Mouse (Mus musculus): Measurements from ENCODE around the gene Noc4l. TPM values are rescaled to one million over a fixed set of nuclear protein-coding genes. Genes with fewer than 3 reads are reported as not detected.
A peak's percentile ranks its signal among the peaks of the same experiment; 100 is the strongest.

Gene Noc4l
- 32.7 and 34.3 TPM in 2 replicates for polyA plus RNA-seq (2015; fragmentation: Nextera tagmentation; extraction: Ambion mirVana)

GRCm38 (mm10) chr5:110652719-110653648 lies at the start of gene Noc4l, which contains the start of gene Ddx51:
Gene Noc4l (minus strand): TSS chr5:110653417.
Gene Ddx51 (plus strand): TSS chr5:110653451.
- no peaks in the 10 kb centered on the region for H3K27me3 ChIP-seq (ENCODE audit: control insufficient read depth, insufficient read depth, low read depth, low read length)
- peaks cover 36% of the 10 kb centered on the region for H3K36me3 ChIP-seq (ENCODE audit: control insufficient read depth, insufficient read depth)
- H3K9me3 ChIP-seq (replicated peaks; ENCODE audit: control insufficient read depth, low read length): no peaks in the 10 kb centered on the region
- H3K4me2 ChIP-seq (ENCODE audit: low read depth, low read length): peak within 1 kb of the TSS; percentile 90
- peak; percentile 90 for ATAC-seq (ENCODE audit: low read depth)
- WGBS (ENCODE audit: insufficient replicate concordance): under 1% methylated on average over 91 of the region's 91 CpGs
- peak within 1 kb of the TSS; percentile 77 for H3K9ac ChIP-seq (ENCODE audit: low read depth, low read length)
- H3K4me1 ChIP-seq (ENCODE audit: control insufficient read depth, low read depth, low read length): peaks cover 19% of the 10 kb centered on the region
- peak within 1 kb of the TSS; percentile 77 for H3K4me3 ChIP-seq (ENCODE audit: low read depth, low read length)
- peak within 1 kb of the TSS; percentile 46; the same call in 1 of the 2 replicates for H3K27ac ChIP-seq (ENCODE audit: low read length)

DNA sequence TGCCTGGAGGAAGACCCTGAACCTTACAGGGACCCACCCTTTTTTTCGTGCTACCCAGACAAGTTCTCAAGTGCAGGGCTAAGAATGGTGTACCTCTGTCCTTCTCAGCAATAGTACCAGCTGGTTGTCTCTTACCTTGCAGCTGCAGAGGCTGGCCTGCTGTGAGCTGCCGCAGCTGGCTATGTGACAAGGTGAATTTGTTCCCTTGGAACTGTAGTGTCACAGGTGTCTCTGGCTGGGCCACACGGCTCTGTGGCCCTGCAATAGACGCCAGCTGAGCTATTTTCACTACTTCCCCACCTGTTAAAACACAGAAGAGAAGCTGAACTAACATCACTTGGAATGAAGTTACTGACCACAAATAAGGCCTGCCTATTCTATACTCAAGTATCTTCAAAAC lies 45.4 kb upstream of the Noc4l start:
- no peaks in the 10 kb centered on the region for H3K9me3 ChIP-seq (replicated peaks; ENCODE audit: control insufficient read depth, low read length)
- H3K4me3 ChIP-seq (ENCODE audit: low read depth, low read length): no peak overlapping the region
- no peak overlapping the region for H3K4me2 ChIP-seq (ENCODE audit: low read depth, low read length)
- H3K27me3 ChIP-seq (ENCODE audit: control insufficient read depth, insufficient read depth, low read depth, low read length): no peaks in the 10 kb centered on the region
- H3K36me3 ChIP-seq (ENCODE audit: control insufficient read depth, insufficient read depth): peaks cover 76% of the 10 kb centered on the region
- H3K27ac ChIP-seq (ENCODE audit: low read length): no peak overlapping the region
- ATAC-seq (ENCODE audit: low read depth): no peak
- WGBS (ENCODE audit: insufficient replicate concordance): 83% methylated on average over 4 of the region's 4 CpGs
- H3K9ac ChIP-seq (ENCODE audit: low read depth, low read length): no peak overlapping the region
- H3K4me1 ChIP-seq (ENCODE audit: control insufficient read depth, low read depth, low read length): no peaks in the 10 kb centered on the region

DNA sequence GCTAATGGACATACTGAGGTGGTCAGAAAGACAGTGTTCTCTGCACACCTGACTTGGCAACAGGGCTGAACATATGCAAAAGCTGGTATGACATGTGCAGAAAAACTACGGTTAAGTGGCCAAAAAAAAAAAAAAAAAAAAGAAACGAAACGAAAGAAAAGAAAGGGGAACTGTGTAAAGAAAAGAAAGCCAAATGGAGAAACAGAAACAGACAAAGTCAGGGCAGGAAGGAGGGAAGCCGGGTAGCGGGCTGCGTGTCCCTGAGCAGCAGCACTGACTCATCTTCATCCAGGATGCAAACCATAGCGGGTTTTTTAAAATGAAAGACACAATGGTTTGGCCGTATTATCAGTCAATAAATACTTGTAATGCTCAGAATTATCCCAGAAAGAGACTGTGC lies 28.8 kb upstream of the Noc4l start:
- no peak overlapping the region for H3K9ac ChIP-seq (ENCODE audit: low read depth, low read length)
- no peaks in the 10 kb centered on the region for H3K9me3 ChIP-seq (replicated peaks; ENCODE audit: control insufficient read depth, low read length)
- H3K4me1 ChIP-seq (ENCODE audit: control insufficient read depth, low read depth, low read length): no peaks in the 10 kb centered on the region
- H3K4me2 ChIP-seq (ENCODE audit: low read depth, low read length): no peak overlapping the region
- H3K27me3 ChIP-seq (ENCODE audit: control insufficient read depth, insufficient read depth, low read depth, low read length): no peaks in the 10 kb centered on the region
- no peak overlapping the region for H3K4me3 ChIP-seq (ENCODE audit: low read depth, low read length)
- ATAC-seq (ENCODE audit: low read depth): no peak
- no peak overlapping the region for H3K27ac ChIP-seq (ENCODE audit: low read length)
- peaks cover 88% of the 10 kb centered on the region for H3K36me3 ChIP-seq (ENCODE audit: control insufficient read depth, insufficient read depth)
- 76% methylated on average over 8 of the region's 8 CpGs for WGBS (ENCODE audit: insufficient replicate concordance)

DNA sequence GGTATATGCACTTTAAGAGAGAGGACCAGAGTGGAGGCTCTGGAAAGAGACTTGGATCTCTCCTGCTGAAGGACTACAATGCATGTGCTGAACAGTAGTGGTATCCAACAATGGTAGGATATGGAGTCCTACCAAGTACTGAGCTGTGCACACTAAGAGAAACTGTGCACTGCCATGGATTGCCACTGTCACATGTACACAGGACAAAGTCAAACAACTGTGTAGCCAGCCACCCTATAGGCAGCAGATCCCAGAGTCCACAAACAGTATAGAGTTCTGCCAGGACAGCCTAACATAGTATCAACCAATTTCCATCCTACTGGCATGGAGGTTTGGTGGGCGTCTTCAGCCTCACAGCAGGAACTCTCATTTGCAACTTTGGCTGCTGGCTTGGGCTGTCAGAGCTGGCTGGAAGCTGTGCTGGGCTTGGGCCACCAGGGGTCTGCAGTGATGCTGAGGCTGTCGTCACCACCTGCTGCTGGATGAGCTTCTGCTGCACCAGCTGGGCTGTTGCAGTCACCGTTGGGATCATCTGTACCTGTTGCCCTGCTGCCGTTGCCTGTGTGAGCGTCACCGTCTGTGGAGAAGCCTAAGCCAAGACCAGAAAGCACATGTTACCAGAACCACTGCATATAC lies 12.4 kb upstream of the Noc4l start:
- ATAC-seq (ENCODE audit: low read depth): peak; percentile 63
- Histone ChIP-seq H3K27ac (ENCODE audit: low read length) (no peak overlapping the region), H3K36me3 (ENCODE audit: control insufficient read depth, insufficient read depth) (peaks cover 59% of the 10 kb centered on the region), H3K9ac (ENCODE audit: low read depth, low read length) (no peak overlapping the region), H3K4me1 (ENCODE audit: control insufficient read depth, low read depth, low read length) (no peaks in the 10 kb centered on the region; the same call in 1 of the 2 replicates), H3K27me3 (ENCODE audit: control insufficient read depth, insufficient read depth, low read depth, low read length) (no peaks in the 10 kb centered on the region), H3K4me2 (ENCODE audit: low read depth, low read length) (no peak overlapping the region), H3K9me3 (replicated peaks; ENCODE audit: control insufficient read depth, low read length) (no peaks in the 10 kb centered on the region), H3K4me3 (ENCODE audit: low read depth, low read length) (no peak overlapping the region)
- WGBS (ENCODE audit: insufficient replicate concordance): 79% methylated on average over 6 of the region's 6 CpGs

GRCm38 (mm10) chr5:110664750-110665269 lies 11.6 kb upstream of the Noc4l start:
- 77% methylated on average over 2 of the region's 2 CpGs for WGBS (ENCODE audit: insufficient replicate concordance)
- Histone ChIP-seq H3K4me1 (ENCODE audit: control insufficient read depth, low read depth, low read length) (no peaks in the 10 kb centered on the region; the same call in 1 of the 2 replicates), H3K27ac (ENCODE audit: low read length) (no peak overlapping the region), H3K36me3 (ENCODE audit: control insufficient read depth, insufficient read depth) (peaks cover 53% of the 10 kb centered on the region), H3K9ac (ENCODE audit: low read depth, low read length) (no peak overlapping the region), H3K4me2 (ENCODE audit: low read depth, low read length) (no peak overlapping the region), H3K4me3 (ENCODE audit: low read depth, low read length) (no peak overlapping the region), H3K9me3 (replicated peaks; ENCODE audit: control insufficient read depth, low read length) (no peaks in the 10 kb centered on the region), H3K27me3 (ENCODE audit: control insufficient read depth, insufficient read depth, low read depth, low read length) (no peaks in the 10 kb centered on the region)
- ATAC-seq (ENCODE audit: low read depth): peak; percentile 71

- H3K4me3 ChIP-seq (ENCODE audit: low read depth, low read length): no peak overlapping the region
- H3K9me3 ChIP-seq (replicated peaks; ENCODE audit: control insufficient read depth, low read length): no peaks in the 10 kb centered on the region
- H3K27me3 ChIP-seq (ENCODE audit: control insufficient read depth, insufficient read depth, low read depth, low read length): no peaks in the 10 kb centered on the region
- no peak overlapping the region for H3K27ac ChIP-seq (ENCODE audit: low read length)
- H3K9ac ChIP-seq (ENCODE audit: low read depth, low read length): no peak overlapping the region
- peaks cover 52% of the 10 kb centered on the region for H3K36me3 ChIP-seq (ENCODE audit: control insufficient read depth, insufficient read depth)
- ATAC-seq (ENCODE audit: low read depth): no peak
- 87% methylated on average over 2 of the region's 2 CpGs for WGBS (ENCODE audit: insufficient replicate concordance)
- H3K4me1 ChIP-seq (ENCODE audit: control insufficient read depth, low read depth, low read length): no peaks in the 10 kb centered on the region; the same call in 1 of the 2 replicates
- no peak overlapping the region for H3K4me2 ChIP-seq (ENCODE audit: low read depth, low read length)
These were observed 10.8 kb upstream of the Noc4l start for GRCm38 (mm10) chr5:110664041-110664440.

DNA sequence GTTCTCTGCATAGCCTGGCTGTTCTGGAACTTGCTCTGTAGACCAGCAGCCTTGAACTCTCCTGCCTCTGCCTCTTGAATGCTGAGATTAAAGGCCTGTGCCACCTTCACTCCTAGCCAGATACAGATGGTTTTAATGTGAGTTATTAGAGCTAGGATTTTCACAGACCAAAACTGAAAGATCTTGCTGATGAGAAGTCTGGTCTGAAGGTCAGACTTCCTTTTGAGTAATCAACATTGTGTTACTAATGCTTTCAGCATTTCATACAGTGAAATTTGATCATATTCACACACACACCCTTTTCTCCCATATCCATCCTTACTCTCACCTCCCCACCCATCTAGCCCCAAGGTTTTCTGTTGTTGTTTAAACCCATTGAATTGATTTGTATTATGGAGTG lies 6.5 kb upstream of the Noc4l start:
- no peak overlapping the region for H3K4me2 ChIP-seq (ENCODE audit: low read depth, low read length)
- peaks cover under 1% of the 10 kb centered on the region for H3K4me1 ChIP-seq (ENCODE audit: control insufficient read depth, low read depth, low read length)
- H3K27me3 ChIP-seq (ENCODE audit: control insufficient read depth, insufficient read depth, low read depth, low read length): no peaks in the 10 kb centered on the region
- H3K4me3 ChIP-seq (ENCODE audit: low read depth, low read length): no peak overlapping the region
- no peak overlapping the region for H3K9ac ChIP-seq (ENCODE audit: low read depth, low read length)
- no peak overlapping the region for H3K27ac ChIP-seq (ENCODE audit: low read length)
- H3K9me3 ChIP-seq (replicated peaks; ENCODE audit: control insufficient read depth, low read length): no peaks in the 10 kb centered on the region
- H3K36me3 ChIP-seq (ENCODE audit: control insufficient read depth, insufficient read depth): peaks cover 31% of the 10 kb centered on the region
- no peak for ATAC-seq (ENCODE audit: low read depth)

- Histone ChIP-seq H3K27me3 (ENCODE audit: control insufficient read depth, insufficient read depth, low read depth, low read length) (no peaks in the 10 kb centered on the region), H3K4me3 (ENCODE audit: low read depth, low read length) (peak overlapping the region; percentile 77), H3K36me3 (ENCODE audit: control insufficient read depth, insufficient read depth) (peaks cover 35% of the 10 kb centered on the region), H3K4me1 (ENCODE audit: control insufficient read depth, low read depth, low read length) (peaks cover 19% of the 10 kb centered on the region), H3K4me2 (ENCODE audit: low read depth, low read length) (peak overlapping the region; percentile 90), H3K9me3 (replicated peaks; ENCODE audit: control insufficient read depth, low read length) (no peaks in the 10 kb centered on the region), H3K27ac (ENCODE audit: low read length) (no peak overlapping the region), H3K9ac (ENCODE audit: low read depth, low read length) (peak overlapping the region; percentile 77)
- WGBS (ENCODE audit: insufficient replicate concordance): 1% methylated on average over 37 of the region's 37 CpGs
- peak; percentile 36 for ATAC-seq (ENCODE audit: low read depth)
These were observed 469 bp upstream of the Noc4l start for GRCm38 (mm10) chr5:110653686-110654085.

GRCm38 (mm10) chr5:110646377-110646776 lies 6.8 kb downstream of the Noc4l start:
- no peaks in the 10 kb centered on the region for H3K27me3 ChIP-seq (ENCODE audit: control insufficient read depth, insufficient read depth, low read depth, low read length)
- no peak overlapping the region for H3K9ac ChIP-seq (ENCODE audit: low read depth, low read length)
- H3K27ac ChIP-seq (ENCODE audit: low read length): no peak overlapping the region
- H3K4me3 ChIP-seq (ENCODE audit: low read depth, low read length): no peak overlapping the region
- no peak overlapping the region for H3K4me2 ChIP-seq (ENCODE audit: low read depth, low read length)
- H3K4me1 ChIP-seq (ENCODE audit: control insufficient read depth, low read depth, low read length): no peaks in the 10 kb centered on the region; the same call in 1 of the 2 replicates
- H3K36me3 ChIP-seq (ENCODE audit: control insufficient read depth, insufficient read depth): peaks cover 26% of the 10 kb centered on the region
- ATAC-seq (ENCODE audit: low read depth): peak; percentile 91
- H3K9me3 ChIP-seq (replicated peaks; ENCODE audit: control insufficient read depth, low read length): no peaks in the 10 kb centered on the region

Measured in liver, embryonic 16.5 days (tissue).